Mouse (Mus musculus) liver, embryonic 16.5 days (tissue): ENCODE measurements around the gene Nicn1. TPM values are rescaled to one million over a fixed set of nuclear protein-coding genes. Genes with fewer than 3 reads are reported as not detected.
"Not testable (repeated sequence)": the region's sequence is repeated elsewhere in the genome, so short reads cannot be mapped to it uniquely, and the experiment has no call there.

Experiments
- ATAC-seq: fragments of 200-750 bp; cut with Nextera tagmentation; 2 replicates; pipeline ENCODE4 v1.8.0; 2017; ENCODE audit warnings: low read depth, mild to moderate bottlenecking, moderate number of reproducible peaks, moderate library complexity
- H3K27ac ChIP-seq: fragments of 300-500 bp; sonication (generic); 2 replicates; pipeline ENCODE4 v1.5.1; 2014; ENCODE audit warnings: mild to moderate bottlenecking, low read length
- H3K27me3 ChIP-seq: fragments of 300-500 bp; sonication (generic); 2 replicates; pipeline ENCODE4 v1.6.1; 2014; ENCODE audit warnings: low read depth, low read length, mixed read lengths; ENCODE audit not compliant: control insufficient read depth, insufficient read depth
- H3K36me3 ChIP-seq: fragments of 300-500 bp; sonication (generic); 2 replicates; pipeline ENCODE4 v1.6.1; 2014; ENCODE audit warnings: mild to moderate bottlenecking; ENCODE audit not compliant: control insufficient read depth, insufficient read depth
- H3K4me1 ChIP-seq: fragments of 300-500 bp; sonication (generic); 2 replicates; pipeline ENCODE4 v1.6.1; 2014; ENCODE audit warnings: low read depth, low read length, mixed read lengths; ENCODE audit not compliant: control insufficient read depth
- H3K4me2 ChIP-seq: fragments of 300-500 bp; sonication (generic); 2 replicates; pipeline ENCODE4 v1.6.1; 2014; ENCODE audit warnings: low read depth, low read length, mixed read lengths
- H3K4me3 ChIP-seq: fragments of 300-500 bp; sonication (generic); 2 replicates; pipeline ENCODE4 v1.5.1; 2014; ENCODE audit warnings: low read depth, mild to moderate bottlenecking, low read length
- H3K9ac ChIP-seq: fragments of 300-500 bp; sonication (generic); 2 replicates; pipeline ENCODE4 v1.6.1; 2014; ENCODE audit warnings: low read depth, low read length
- H3K9me3 ChIP-seq: fragments of 300-500 bp; sonication (generic); replicated peaks from 2 replicates; pipeline ENCODE4 v1.6.1; 2016; ENCODE audit warnings: low read length; ENCODE audit not compliant: control insufficient read depth
- WGBS: fragments of 180-500 bp; shearing (Covaris S2); extraction: QIAGEN DNeasy Blood & Tissue Kit; methylation state at CpG from one replicate; pipeline ENCODE4 v1.1.7; 2014; ENCODE audit not compliant: insufficient replicate concordance; 5-methylcytosine and 5-hydroxymethylcytosine counted together
- polyA plus RNA-seq: library from polyadenylated mRNA; unstranded; fragments of >200 nt; fragmentation: Nextera tagmentation; extraction: Ambion mirVana; gene quantifications from 2 replicates; pipeline ENCODE4 v1.2.1, GENCODE M21; 2015

Gene Nicn1
- polyA plus RNA-seq, 1 experiment from 2014 or later: 7.6 TPM

DNA sequence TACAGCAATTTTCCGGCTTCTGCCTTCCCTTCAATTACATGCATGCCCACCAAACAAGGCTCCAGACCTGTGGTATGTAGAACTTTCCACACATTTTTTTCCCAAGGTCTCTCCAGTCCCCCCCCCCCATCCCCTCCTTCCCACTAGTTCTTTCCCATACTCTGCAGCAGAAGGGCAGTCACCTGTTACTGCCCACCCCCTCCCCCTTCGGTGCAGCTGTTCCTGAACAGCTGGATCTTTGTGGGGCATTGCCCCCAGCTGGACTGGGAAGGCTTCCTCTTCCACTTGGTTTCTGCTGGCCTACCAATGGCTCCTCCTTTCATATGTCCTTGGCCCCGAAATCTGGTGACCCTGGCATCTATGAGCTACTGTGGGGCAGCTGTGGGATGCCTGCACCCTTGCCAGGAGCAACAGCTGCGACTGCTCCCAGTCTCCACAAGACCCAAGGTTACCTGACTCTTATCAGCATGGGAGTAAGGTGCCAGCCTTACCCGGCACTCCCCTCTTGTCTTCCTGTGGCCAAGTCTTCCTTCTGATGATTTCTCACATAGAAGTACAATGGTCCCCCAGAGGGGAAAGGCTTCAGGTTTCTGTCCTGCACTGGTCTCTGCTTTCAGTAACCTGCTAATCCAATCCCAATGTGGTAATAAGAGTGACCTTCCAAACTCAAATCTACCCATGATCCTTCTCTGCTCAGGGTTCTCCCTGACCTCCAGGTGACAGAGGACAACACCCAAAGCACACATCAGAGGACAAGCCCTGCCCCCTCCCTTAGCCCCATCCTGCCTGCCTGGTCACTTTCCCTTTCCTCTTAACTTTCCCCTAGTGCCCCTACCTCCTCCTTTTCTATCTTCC, 15.5 kb upstream of the Nicn1 start:
- no peak overlapping the region for H3K27ac ChIP-seq
- peaks cover 6% of the 10 kb centered on the region for H3K4me1 ChIP-seq
- H3K9me3 ChIP-seq: no peaks in the 10 kb centered on the region
- H3K36me3 ChIP-seq: no peaks in the 10 kb centered on the region
- H3K27me3 ChIP-seq: no peaks in the 10 kb centered on the region
- peak; percentile 72 for ATAC-seq
- H3K9ac ChIP-seq: no peak overlapping the region
- H3K4me3 ChIP-seq: no peak overlapping the region
- no peak overlapping the region for H3K4me2 ChIP-seq
- 55% methylated on average over 5 of the region's 5 CpGs for WGBS

DNA sequence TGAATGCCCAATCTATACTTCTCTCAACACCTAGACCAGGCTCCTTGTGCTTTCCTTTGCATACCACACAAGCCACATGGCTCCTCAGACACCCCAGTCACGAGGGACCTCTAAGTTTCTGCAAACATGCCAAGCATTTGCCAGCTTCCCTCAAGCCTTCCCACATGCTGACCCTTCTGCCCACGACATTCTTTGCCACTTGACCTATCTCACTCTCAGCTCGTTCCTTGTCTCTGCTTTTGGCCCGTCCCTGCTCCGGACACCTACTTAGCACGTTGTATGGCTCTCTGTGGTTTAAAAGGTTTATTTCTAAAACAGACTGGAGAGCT, 14.9 kb upstream of the Nicn1 start:
- Histone ChIP-seq H3K4me3 (no peak overlapping the region), H3K36me3 (no peaks in the 10 kb centered on the region), H3K27ac (no peak overlapping the region), H3K27me3 (no peaks in the 10 kb centered on the region), H3K9ac (no peak overlapping the region), H3K9me3 (no peaks in the 10 kb centered on the region), H3K4me1 (peaks cover 6% of the 10 kb centered on the region), H3K4me2 (no peak overlapping the region)
- ATAC-seq: no peak
- 40% methylated on average over 6 of the region's 6 CpGs for WGBS

DNA sequence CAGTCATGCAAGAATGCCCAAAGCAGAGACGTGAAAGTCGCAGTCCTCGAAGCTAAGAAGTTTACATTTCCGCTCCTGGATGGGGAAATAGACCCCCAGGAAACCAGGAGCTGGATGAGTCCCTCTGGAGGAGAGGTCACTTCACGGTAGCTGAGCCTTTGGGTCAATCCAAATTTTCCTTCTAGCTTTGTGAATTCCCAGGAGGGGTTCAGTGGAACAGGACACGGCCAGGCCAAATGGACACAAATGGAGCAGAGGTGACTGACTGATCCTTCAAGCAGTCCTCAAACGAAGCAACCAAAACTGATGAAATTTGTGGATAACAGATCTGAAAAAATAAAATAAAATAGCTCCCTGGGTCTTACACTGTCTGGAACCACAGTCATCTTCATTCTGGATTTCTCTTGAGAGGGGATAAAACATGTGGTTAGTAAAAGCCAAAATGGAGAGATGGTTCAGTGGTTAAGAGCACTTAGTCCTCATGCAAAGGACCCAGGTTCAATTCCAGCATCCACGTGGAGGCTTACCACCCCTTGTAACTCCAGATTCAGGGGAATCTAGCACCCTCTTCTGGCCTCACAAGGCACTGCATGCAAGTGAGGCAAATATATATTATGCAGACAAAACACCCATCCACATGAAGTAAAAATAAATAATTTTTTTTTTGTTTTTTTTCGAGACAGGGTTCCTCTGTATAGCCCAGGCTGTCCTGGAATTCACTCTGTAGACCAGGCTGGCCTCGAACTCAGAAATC, 11.4 kb upstream of the Nicn1 start:
- Histone ChIP-seq H3K4me2 (no peak overlapping the region), H3K36me3 (no peaks in the 10 kb centered on the region), H3K4me3 (no peak overlapping the region), H3K27me3 (no peaks in the 10 kb centered on the region), H3K9ac (no peak overlapping the region), H3K4me1 (peaks cover 6% of the 10 kb centered on the region; the same call in 1 of the 2 replicates), H3K9me3 (no peaks in the 10 kb centered on the region), H3K27ac (no peak overlapping the region)
- WGBS: 54% methylated on average over 10 of the region's 10 CpGs
- no peak for ATAC-seq

DNA sequence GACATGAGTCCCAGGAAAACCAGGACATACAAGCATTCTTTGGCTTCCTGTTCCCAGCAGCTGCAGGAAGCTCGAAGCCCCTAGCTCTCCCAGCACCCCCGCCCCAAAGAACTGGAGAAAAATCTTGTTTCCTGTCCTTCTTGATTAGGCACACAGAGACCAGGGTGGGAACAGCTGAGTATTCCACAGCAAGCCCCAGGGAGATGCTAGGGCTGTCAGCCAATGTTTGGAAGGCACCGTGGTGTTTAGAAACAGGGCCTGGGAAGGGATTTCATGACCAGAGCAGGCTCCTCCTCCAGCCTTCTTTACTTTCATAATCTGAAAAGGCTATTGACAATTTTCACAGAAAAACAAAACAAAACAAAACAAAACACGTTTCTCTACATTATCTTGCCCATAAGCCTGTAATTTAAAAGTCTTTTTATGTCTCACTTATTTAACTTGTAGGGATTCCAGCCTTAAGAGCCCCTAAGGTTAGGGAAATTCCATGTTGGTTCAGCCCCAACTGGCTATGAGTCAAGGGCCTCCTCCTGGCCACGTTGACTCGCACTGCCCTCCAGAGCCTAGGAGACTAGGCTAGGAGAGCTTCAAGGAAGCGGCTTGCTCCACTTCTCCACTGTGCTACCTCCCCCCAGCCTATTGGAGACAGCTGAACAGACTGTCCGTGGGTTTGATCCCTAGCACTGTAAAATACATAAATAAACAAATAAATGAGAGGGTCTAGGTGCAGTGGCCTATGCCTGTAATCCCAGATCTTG, 10.0 kb upstream of the Nicn1 start:
- H3K27ac ChIP-seq: 0 out of 2 replicates have a peak overlapping the region, but pooled peaks have one; percentile 32
- no peak overlapping the region for H3K4me2 ChIP-seq
- H3K9me3 ChIP-seq: no peaks in the 10 kb centered on the region
- no peaks in the 10 kb centered on the region for H3K36me3 ChIP-seq
- H3K4me1 ChIP-seq: peaks cover under 1% of the 10 kb centered on the region; the same call in 1 of the 2 replicates
- 26% methylated on average over 8 of the region's 8 CpGs for WGBS
- H3K4me3 ChIP-seq: no peak overlapping the region
- H3K27me3 ChIP-seq: no peaks in the 10 kb centered on the region
- H3K9ac ChIP-seq: no peak overlapping the region
- peak; percentile 42; the same call in 1 of the 2 replicates for ATAC-seq

DNA sequence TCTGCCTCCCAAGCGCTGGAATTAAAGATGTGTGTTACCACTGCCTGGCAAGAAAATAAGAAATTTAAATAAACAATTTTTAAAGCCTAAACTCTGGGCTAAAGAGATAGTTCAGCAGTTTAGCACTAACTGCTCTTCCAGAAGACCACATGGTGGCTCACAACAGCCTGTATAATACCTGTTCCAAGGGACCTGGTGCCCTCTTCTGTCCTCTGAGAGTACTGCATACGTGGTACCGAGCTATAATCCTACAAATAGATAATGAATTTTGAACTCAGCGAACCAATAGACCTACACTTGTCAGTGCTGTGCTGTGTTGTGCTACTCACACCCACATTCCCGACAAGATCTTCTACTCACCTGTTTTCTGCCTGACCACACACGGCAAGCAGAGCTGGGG, 5.8 kb upstream of the Nicn1 start:
- no peaks in the 10 kb centered on the region for H3K9me3 ChIP-seq
- ATAC-seq: peak; percentile 82
- H3K4me3 ChIP-seq: no peak overlapping the region
- H3K27me3 ChIP-seq: no peaks in the 10 kb centered on the region
- H3K27ac ChIP-seq: no peak overlapping the region
- no peaks in the 10 kb centered on the region for H3K36me3 ChIP-seq
- peaks cover 3% of the 10 kb centered on the region; the same call in 1 of the 2 replicates for H3K4me1 ChIP-seq
- WGBS: 8% methylated on average over 6 of the region's 6 CpGs
- no peak overlapping the region for H3K9ac ChIP-seq
- H3K4me2 ChIP-seq: no peak overlapping the region

DNA sequence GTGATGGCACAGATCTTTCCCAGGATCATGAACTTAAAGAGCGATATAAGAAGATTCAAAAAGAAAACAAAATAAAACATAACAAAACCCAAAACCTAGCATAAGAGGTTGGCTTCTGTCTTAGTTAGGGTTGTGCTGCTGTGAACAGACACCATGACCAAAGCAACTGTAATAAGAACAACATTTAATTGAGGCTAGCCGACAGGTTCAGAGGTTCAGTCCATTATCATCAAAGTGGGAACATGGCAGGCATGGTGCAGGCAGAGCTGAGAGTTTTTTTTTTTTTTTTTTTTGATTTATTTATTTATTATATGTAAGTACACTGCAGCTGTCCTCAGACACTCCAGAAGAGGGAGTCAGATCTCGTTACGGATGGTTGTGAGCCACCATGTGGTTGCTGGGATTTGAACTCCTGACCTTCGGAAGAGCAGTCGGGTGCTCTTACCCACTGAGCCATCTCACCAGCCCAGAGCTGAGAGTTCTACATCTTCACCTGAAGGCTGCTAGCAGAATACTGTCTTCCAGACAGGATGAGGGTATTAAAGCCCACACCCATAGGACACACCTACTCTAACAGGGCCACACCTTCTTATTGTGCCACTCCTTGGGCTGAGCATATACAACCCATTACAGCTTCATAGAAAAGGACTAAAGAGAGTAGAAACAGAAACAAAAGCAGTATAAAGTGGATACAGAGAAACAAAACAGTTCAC, 2.5 kb upstream of the Nicn1 start:
- not testable (repeated sequence) for ATAC-seq, H3K9me3 ChIP-seq, H3K4me2 ChIP-seq, H3K27me3 ChIP-seq, H3K36me3 ChIP-seq, H3K4me3 ChIP-seq, H3K9ac ChIP-seq, H3K27ac ChIP-seq
- H3K4me1 ChIP-seq: peaks cover 12% of the 10 kb centered on the region
- WGBS: 91% methylated on average over 4 of the region's 6 CpGs

DNA sequence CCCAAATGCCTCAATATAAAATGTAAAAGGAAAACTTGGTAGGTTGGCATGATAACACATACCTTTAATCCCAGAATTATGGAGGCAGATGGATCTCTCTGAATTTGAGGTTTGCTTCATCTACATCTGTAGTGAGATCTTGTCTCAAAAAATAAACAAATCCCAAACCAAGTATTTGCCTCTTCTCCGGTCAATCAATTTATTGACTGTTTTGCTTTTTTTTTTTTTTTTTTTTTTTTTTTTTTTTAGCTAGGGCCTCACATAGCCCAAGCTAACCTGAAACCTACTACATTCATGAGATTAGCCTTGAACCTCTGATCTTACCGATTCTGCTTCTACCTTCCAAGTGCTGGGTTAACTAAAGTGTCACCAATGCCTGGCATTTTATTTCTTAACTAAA, 882 bp upstream of the Nicn1 start:
- Histone ChIP-seq H3K36me3 (no peaks in the 10 kb centered on the region), H3K27me3 (no peaks in the 10 kb centered on the region), H3K4me2 (peak overlapping the region; percentile 88), H3K4me1 (peaks cover 12% of the 10 kb centered on the region), H3K27ac (no peak overlapping the region), H3K4me3 (no peak overlapping the region), H3K9ac (no peak overlapping the region), H3K9me3 (no peaks in the 10 kb centered on the region)
- WGBS: 40% methylated on average over 2 of the region's 2 CpGs
- ATAC-seq: no peak

DNA sequence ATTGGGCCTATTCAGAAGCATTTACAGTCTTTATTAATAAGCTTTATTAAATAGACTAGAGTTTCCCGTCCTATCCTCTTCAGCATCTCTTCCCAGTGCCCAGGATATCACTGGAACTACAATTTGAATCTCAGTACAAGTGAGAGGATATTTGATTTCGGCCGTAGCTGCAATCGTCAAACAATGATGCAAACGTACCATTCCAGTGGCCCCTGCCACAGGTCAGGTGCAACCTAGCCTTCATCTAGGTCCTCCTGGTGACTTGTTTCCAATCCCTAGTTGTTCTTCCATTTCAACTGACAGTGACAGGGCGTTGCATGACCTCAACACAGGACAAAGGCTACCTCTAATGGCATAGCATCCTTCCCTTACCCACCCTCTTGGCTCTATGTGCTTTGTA, 544 bp downstream of the Nicn1 start:
- Histone ChIP-seq H3K27ac (no peak overlapping the region), H3K9ac (no peak overlapping the region; the same call in 1 of the 2 replicates), H3K4me2 (peak overlapping the region; percentile 88), H3K4me3 (peak overlapping the region; percentile 71), H3K27me3 (no peaks in the 10 kb centered on the region), H3K4me1 (peaks cover 12% of the 10 kb centered on the region), H3K9me3 (no peaks in the 10 kb centered on the region), H3K36me3 (no peaks in the 10 kb centered on the region)
- no peak for ATAC-seq
- 46% methylated on average over 6 of the region's 6 CpGs for WGBS
